Mouse (Mus musculus): ENCODE results near the gene Crybb1. TPM values are rescaled to one million over a fixed set of nuclear protein-coding genes. Genes with fewer than 3 reads are reported as not detected.

Crybb1 gene
- total and polyA plus RNA-seq, 3 experiments, result not detected

DNA sequence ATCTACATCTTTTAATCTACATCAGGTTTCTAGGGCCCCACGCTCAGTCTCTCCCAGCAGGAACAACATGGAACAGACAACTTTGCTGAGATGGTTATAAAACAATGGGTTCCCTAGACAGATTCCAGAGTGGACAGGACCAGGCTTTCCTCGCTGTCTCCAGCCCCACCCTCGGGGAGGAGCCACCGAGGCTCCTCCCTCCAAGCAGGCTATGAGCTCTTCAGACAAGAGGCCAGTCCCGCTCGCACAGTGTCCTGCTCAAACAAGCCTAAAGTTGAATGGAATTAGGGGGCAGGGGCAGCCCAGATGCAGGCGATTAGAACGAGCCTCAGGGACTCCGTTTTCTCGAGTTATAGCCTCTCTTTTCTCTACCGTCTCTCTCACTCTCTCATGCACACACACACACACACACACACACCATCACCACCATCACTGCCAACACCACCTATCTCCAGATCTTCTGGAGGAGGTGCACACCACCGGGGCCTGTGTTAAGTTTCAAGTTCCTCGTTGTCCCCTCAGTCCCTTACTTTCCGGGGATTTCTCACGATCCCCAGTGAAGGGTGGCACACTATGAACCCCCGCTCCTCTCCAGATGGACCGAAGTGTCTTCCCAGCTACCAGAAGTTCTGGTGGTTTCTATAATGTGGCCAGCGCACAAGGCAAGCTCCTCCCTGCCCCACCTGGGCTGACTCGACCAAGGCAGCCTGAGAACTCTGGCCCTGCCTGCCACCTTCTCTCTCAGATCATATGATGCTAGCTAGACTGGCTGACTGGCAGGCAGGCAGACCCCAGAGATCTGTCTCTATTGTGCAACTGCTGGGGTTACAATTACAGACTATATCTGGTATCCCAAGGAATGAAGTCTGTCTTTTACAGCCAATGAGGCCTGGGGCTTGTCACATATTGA, 42.0 kb upstream of the Crybb1 start:
- no peak for TF ChIP-seq TAL1 (conservative IDR thresholded peaks at IDR 0.05; ENCODE audit: low read depth, low read length)
- TF ChIP-seq GATA2 (IDR thresholded peaks at IDR 0.05; ENCODE audit: borderline replicate concordance, low read depth, low read length), result no peak
- TF ChIP-seq POLR2AphosphoS5 (IDR thresholded peaks at IDR 0.05; ENCODE audit: insufficient replicate concordance, low read depth, low read length), result no peak
- DNase-seq (ENCODE audit: low spot score), result no peak
- peaks cover 12% of the 10 kb centered on the region; the same call in 1 of the 2 replicates for H3K27me3 ChIP-seq (ENCODE audit: insufficient read depth, low read length)
- H3K4me1 ChIP-seq (ENCODE audit: insufficient read depth, low read depth, low read length), result peaks cover 6% of the 10 kb centered on the region
- no peaks in the 10 kb centered on the region for H3K36me3 ChIP-seq (replicated peaks)
- H3K4me3 ChIP-seq (ENCODE audit: low read depth, low read length), result no peak overlapping the region
- peaks cover 10% of the 10 kb centered on the region for H3K9me3 ChIP-seq (replicated peaks)
- ATAC-seq (ENCODE audit: extremely low read depth, insufficient number of reproducible peaks, low FRiP score, poor library complexity, severe bottlenecking), result no peak

DNA sequence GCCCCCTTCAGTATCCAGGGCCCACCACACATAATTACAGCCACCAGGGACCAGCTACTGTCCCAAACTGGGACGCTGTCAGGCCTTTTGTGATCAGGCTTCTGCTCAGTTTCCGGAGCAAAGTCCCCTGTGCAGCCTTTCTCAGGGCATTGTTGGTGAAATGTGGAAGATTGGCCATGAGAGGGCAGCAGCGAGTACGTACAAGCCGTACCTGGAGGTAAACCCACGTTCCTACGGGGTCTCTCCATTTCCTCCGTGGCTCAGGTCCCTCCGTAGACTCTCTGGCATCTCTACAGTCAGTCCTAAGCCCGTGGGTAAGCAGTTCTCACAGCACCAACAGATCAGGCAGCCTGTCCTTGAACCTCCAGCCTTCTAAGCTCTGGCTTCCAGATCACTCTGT, 41.2 kb upstream of the Crybb1 start:
- H3K4me1 ChIP-seq (ENCODE audit: insufficient read depth, low read depth, low read length), result peaks cover 6% of the 10 kb centered on the region
- TF ChIP-seq CTCF (IDR thresholded peaks at IDR 0.05; ENCODE audit: low read depth, low read length) (peak; percentile 66), GATA1 (IDR thresholded peaks at IDR 0.05; ENCODE audit: borderline replicate concordance, low read length) (no peak)
- no peaks in the 10 kb centered on the region for H3K36me3 ChIP-seq (replicated peaks)
- DNase-seq (ENCODE audit: low spot score), result peak; percentile 35
- H3K4me3 ChIP-seq (ENCODE audit: low read depth, low read length), result no peak overlapping the region
- no peak for ATAC-seq (ENCODE audit: extremely low read depth, insufficient number of reproducible peaks, low FRiP score, poor library complexity, severe bottlenecking)
- H3K9me3 ChIP-seq (replicated peaks), result peaks cover 10% of the 10 kb centered on the region
- H3K27me3 ChIP-seq (ENCODE audit: insufficient read depth, low read length), result peaks cover 12% of the 10 kb centered on the region; the same call in 1 of the 2 replicates

DNA sequence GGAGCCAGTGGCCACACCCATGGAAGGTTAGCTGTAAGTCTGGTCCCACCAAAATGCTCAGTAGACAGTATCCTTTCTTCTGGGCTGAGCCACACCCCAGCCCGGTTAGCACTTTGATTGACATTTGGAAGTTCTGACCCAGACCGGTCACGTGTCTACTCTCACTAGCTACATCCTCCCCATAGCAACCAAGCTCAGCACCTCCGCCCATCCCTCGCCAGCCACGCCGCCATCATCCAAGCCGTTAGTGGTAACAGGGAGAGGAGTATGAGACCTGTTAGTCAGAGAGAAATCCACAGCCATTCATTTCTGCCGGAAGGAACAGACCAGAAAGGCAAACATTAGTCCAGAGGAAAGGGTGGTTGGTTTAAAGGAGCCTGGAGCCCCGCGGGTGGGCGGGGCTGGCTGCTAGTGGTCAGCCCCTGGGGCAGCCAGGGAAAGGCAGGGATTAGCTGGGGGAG, 40.3 kb upstream of the Crybb1 start:
- ATAC-seq (ENCODE audit: extremely low read depth, insufficient number of reproducible peaks, low FRiP score, poor library complexity, severe bottlenecking), result no peak
- H3K36me3 ChIP-seq (replicated peaks), result no peaks in the 10 kb centered on the region
- H3K27me3 ChIP-seq (ENCODE audit: insufficient read depth, low read length), result peaks cover 14% of the 10 kb centered on the region; the same call in 1 of the 2 replicates
- H3K4me1 ChIP-seq (ENCODE audit: insufficient read depth, low read depth, low read length), result peaks cover 6% of the 10 kb centered on the region
- no peak for DNase-seq (ENCODE audit: low spot score)
- peaks cover 10% of the 10 kb centered on the region for H3K9me3 ChIP-seq (replicated peaks)
- no peak overlapping the region for H3K4me3 ChIP-seq (ENCODE audit: low read depth, low read length)
- TF ChIP-seq CTCF (IDR thresholded peaks at IDR 0.05; ENCODE audit: low read depth, low read length) (no peak), POLR2AphosphoS5 (IDR thresholded peaks at IDR 0.05; ENCODE audit: insufficient replicate concordance, low read depth, low read length) (no peak), TAL1 (conservative IDR thresholded peaks at IDR 0.05; ENCODE audit: low read depth, low read length) (no peak), GATA1 (IDR thresholded peaks at IDR 0.05; ENCODE audit: borderline replicate concordance, low read length) (no peak), GATA2 (IDR thresholded peaks at IDR 0.05; ENCODE audit: borderline replicate concordance, low read depth, low read length) (no peak)

DNA sequence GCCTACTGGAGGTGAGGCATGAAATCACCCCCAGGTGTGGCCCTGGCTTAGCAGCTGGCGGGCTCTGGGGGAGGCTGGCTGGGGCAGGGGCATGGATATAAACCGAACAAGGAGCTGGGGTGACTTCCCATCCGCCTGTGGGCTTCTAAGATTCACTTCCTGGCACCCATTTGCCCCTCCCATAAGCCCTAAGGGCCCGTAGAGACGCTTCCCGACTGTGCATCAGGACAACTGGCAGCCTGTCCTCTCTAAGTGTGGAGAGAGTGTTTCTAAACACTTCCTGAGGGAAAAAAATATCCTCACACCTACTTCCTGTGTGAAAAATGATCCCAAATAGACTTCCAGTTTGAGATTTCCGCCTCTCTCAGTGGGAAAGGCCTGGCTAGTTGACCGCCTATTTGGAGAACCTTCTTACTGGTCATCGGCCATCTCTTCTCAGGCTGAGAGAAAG, 39.8 kb upstream of the Crybb1 start:
- Histone ChIP-seq H3K27me3 (ENCODE audit: insufficient read depth, low read length) (peaks cover 16% of the 10 kb centered on the region; the same call in 1 of the 2 replicates), H3K4me1 (ENCODE audit: insufficient read depth, low read depth, low read length) (peaks cover 6% of the 10 kb centered on the region), H3K4me3 (ENCODE audit: low read depth, low read length) (no peak overlapping the region), H3K36me3 (replicated peaks) (no peaks in the 10 kb centered on the region), H3K9me3 (replicated peaks) (peaks cover 10% of the 10 kb centered on the region)
- TF ChIP-seq GATA2 (IDR thresholded peaks at IDR 0.05; ENCODE audit: borderline replicate concordance, low read depth, low read length) (no peak), POLR2AphosphoS5 (IDR thresholded peaks at IDR 0.05; ENCODE audit: insufficient replicate concordance, low read depth, low read length) (no peak), CTCF (IDR thresholded peaks at IDR 0.05; ENCODE audit: low read depth, low read length) (no peak), TAL1 (conservative IDR thresholded peaks at IDR 0.05; ENCODE audit: low read depth, low read length) (no peak)
- no peak for ATAC-seq (ENCODE audit: extremely low read depth, insufficient number of reproducible peaks, low FRiP score, poor library complexity, severe bottlenecking)
- DNase-seq (ENCODE audit: low spot score), result no peak

DNA sequence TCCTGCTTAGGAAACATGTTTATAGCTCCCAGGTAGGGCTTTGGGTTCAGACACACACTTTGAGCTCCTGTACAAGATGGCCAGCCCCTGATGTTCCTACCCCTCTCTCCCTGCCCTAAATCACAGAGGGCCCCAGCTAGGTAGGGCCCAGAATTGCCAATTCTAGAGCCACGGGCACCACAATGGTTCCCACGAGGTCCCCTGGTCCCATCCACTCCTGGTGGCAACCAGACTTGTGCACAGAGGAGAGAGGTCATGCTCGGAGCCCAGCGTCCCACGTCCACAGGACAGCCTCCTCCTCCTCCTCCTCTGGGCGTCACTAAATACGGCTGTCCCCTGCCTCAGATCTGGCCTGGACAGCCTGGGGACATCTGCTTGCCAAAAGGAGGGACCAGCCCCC, 39.3 kb upstream of the Crybb1 start:
- DNase-seq (ENCODE audit: low spot score) (no peak), ATAC-seq (ENCODE audit: extremely low read depth, insufficient number of reproducible peaks, low FRiP score, poor library complexity, severe bottlenecking) (no peak)
- H3K9me3 ChIP-seq (replicated peaks), result peaks cover 5% of the 10 kb centered on the region
- TF ChIP-seq POLR2AphosphoS5 (IDR thresholded peaks at IDR 0.05; ENCODE audit: insufficient replicate concordance, low read depth, low read length), result no peak
- no peak for TF ChIP-seq GATA2 (IDR thresholded peaks at IDR 0.05; ENCODE audit: borderline replicate concordance, low read depth, low read length)
- TF ChIP-seq TAL1 (conservative IDR thresholded peaks at IDR 0.05; ENCODE audit: low read depth, low read length), result no peak
- no peak for TF ChIP-seq CTCF (IDR thresholded peaks at IDR 0.05; ENCODE audit: low read depth, low read length)
- no peak for TF ChIP-seq GATA1 (IDR thresholded peaks at IDR 0.05; ENCODE audit: borderline replicate concordance, low read length)
- no peak overlapping the region for H3K4me3 ChIP-seq (ENCODE audit: low read depth, low read length)
- peaks cover 6% of the 10 kb centered on the region for H3K4me1 ChIP-seq (ENCODE audit: insufficient read depth, low read depth, low read length)
- H3K27me3 ChIP-seq (ENCODE audit: insufficient read depth, low read length), result peaks cover 17% of the 10 kb centered on the region; the same call in 1 of the 2 replicates
- H3K36me3 ChIP-seq (replicated peaks), result no peaks in the 10 kb centered on the region

DNA sequence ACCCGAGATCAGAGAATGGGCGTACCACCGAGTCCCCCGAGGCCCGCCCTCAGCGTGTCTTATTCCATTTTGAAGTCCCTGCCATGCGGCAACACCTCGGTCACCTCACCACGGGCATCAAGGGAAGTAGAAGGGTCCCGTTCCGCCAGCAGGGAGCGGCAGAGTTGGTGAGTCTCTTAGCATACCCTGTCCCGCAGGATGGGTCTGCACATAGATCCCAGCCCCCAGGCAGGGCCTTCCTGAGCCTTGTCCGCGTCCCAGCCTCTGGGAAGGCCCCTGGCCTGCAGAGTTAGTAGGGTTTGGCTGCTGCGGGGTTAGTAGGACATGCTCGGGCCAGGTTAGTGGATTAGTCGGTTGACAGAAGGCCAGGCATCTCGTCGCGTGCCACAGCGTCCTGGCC, 38.6 kb upstream of the Crybb1 start:
- no peaks in the 10 kb centered on the region for H3K9me3 ChIP-seq (replicated peaks)
- no peak for DNase-seq (ENCODE audit: low spot score)
- no peak overlapping the region for H3K4me3 ChIP-seq (ENCODE audit: low read depth, low read length)
- H3K4me1 ChIP-seq (ENCODE audit: insufficient read depth, low read depth, low read length), result peaks cover 6% of the 10 kb centered on the region
- TF ChIP-seq POLR2AphosphoS5 (IDR thresholded peaks at IDR 0.05; ENCODE audit: insufficient replicate concordance, low read depth, low read length) (no peak), CTCF (IDR thresholded peaks at IDR 0.05; ENCODE audit: low read depth, low read length) (no peak), TAL1 (conservative IDR thresholded peaks at IDR 0.05; ENCODE audit: low read depth, low read length) (no peak), GATA2 (IDR thresholded peaks at IDR 0.05; ENCODE audit: borderline replicate concordance, low read depth, low read length) (no peak), GATA1 (IDR thresholded peaks at IDR 0.05; ENCODE audit: borderline replicate concordance, low read length) (no peak)
- H3K36me3 ChIP-seq (replicated peaks), result no peaks in the 10 kb centered on the region
- no peak for ATAC-seq (ENCODE audit: extremely low read depth, insufficient number of reproducible peaks, low FRiP score, poor library complexity, severe bottlenecking)
- peaks cover 16% of the 10 kb centered on the region; the same call in 1 of the 2 replicates for H3K27me3 ChIP-seq (ENCODE audit: insufficient read depth, low read length)

Data from G1E (cell line).